Mouse (Mus musculus) adrenal gland, adult 2 months (tissue): ENCODE measurements at regions not wholly inside any gene's neighbourhood (a gene's known extent, or its start where the extent isn't known, plus 50 kb on each side); places are given as distances from the start of the nearest gene placed in this dataset.

Experiments used
- DNase-seq: peaks from one replicate; pipeline ENCODE4 v3.0.0; 2021

DNA sequence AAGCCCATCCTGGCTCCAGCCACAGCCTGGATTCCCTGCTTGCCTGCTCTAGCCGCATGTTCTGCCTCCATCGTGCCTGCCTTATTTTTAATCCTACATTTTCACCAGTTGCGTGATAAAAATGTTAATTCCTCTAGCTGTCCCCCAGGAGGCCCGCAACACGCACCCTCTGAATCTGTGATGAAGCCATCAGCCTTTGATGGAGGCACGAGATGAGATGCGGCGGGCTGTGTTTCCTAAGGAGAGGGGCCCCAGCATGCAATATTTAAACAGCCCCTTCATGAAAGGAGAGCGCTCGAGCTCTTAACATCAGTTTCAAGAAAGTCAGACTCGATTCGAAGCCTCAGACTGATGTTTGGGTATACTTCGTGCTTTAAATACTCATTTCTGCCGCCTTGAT is 76.3 kb downstream of the Nptx2 start:
- no peak for DNase-seq

- no peak for DNase-seq
Observed at GRCm38 (mm10) chr5:144623358-144623757, 77.7 kb downstream of the Nptx2 start.

DNA sequence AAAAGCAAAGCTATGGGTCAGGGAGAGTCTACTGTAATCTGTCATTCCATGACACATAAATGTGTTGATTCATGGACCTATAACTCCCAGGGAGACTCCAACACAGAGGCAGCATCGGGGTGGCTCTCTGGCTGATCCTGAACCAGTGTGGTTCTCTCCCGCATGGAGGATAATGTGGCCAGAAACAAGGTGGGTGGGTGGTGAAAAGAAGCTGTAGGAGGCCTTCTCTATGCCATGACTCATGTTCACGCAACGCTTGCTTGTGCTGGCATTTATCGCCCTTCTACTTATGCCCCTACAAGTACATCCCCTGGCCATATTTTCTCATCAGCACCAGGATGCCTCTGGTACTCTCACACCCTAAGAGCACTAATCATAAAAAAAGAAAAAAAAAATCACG is 86.6 kb downstream of the Nptx2 start:
- DNase-seq = no peak

- DNase-seq = peak; percentile 51
Observed at GRCm38 (mm10) chr5:144638631-144639030, 92.9 kb downstream of the Nptx2 start.

GRCm38 (mm10) chr5:144639639-144640038 is 93.9 kb downstream of the Nptx2 start:
- DNase-seq = peak; percentile 75

DNA sequence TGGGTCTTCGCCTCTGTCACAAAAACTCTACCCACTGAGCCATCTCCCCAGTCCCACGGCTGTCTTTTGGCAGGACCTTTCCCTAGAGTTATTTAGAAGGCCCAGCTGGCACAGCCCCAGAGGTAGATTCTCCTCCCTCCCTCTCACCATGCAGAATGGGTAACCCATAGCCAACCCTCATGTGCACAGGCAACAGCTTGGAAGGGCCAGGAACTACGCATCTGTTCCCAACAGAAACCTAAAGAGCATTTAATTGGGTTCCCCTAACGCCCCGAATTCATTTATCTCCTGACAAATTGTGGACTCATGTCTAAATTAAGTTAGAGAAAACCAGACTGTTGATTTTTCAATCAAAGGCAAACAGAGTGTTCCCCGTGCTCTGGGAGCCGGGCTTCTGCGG is 97.1 kb downstream of the Nptx2 start:
- no peak for DNase-seq

GRCm38 (mm10) chr5:144643438-144643837 is 97.7 kb downstream of the Nptx2 start:
- peak; percentile 16 for DNase-seq

DNA sequence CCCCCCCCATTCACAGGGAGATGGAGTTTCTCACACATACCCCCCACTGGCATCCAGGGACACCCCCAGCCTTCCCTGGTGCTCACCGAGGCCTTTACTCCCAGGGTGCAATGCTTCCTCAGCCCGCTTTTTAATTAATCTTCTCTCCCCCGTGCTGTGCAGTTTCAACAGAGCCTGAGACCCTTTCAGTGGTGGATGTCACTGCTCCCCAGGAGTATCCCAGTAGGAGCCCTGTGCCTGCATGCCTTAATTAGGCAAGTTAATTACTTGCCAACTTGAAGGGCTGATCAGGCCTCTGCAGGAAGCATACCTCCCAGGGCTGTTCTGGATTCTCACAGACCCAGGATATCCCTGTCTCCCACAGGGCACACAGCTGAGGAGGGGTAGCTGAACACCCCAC is 99.7 kb downstream of the Nptx2 start:
- DNase-seq = no peak

DNA sequence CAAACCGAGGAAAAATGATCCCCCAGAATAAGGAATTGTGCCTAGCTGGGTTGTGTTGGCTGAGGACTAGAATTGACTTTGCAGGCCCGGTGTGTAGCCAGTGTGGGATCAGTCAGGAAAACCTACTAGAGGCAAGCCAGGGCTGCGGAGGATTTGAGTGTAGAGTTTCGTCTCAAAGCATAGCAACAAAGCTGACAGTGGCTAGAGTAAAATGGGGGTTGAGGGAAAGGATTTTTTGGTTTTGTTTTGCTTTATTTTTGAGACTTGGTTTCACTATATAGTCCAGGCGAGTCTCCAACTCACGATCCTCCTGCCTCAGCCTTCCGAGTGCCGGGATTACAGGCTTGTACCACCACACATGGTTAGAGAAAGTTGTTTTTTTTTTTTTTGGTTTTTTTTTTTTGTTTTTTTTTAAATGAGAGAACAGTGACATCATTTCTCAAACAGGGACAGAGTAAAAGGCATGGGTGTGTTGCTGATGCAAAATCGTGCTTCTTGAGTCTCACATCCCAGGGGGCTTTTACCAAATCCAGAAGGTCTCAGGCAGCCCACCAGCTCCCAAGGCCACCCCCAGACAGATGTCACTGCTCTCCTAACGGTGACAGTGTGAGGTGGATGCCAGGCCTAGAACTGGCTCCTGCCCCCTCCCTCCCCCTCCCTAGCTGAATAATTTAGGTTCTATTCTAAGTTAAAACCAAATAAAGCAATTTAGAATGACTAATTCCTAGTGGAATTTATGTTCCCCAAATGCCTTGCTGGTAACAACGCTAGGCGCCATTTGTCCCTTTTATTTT is 101.8 kb downstream of the Nptx2 start:
- DNase-seq = no peak

- DNase-seq = no peak
Observed at GRCm38 (mm10) chr5:144652231-144652630, 106.5 kb downstream of the Nptx2 start.

DNA sequence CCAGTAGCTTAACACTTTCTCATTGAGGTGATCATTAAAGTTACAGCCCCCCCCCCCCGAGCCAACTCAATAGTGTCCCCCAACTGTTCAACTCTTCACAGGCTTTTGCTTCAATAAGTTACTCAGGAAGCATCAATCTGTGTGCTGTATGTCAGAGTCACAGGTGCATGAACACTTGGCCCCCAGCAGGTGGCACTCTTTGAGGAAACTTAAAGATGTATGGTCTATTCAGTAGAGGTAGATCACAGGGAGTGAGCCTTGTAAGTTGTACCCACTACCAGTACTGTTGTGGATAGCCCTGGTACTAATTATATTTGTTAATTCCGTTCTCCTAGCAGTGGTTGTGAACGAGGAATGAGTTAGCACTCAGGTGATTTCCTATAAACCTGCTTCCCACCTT is 99.6 kb downstream of the Tmem130 start:
- DNase-seq = no peak

DNA sequence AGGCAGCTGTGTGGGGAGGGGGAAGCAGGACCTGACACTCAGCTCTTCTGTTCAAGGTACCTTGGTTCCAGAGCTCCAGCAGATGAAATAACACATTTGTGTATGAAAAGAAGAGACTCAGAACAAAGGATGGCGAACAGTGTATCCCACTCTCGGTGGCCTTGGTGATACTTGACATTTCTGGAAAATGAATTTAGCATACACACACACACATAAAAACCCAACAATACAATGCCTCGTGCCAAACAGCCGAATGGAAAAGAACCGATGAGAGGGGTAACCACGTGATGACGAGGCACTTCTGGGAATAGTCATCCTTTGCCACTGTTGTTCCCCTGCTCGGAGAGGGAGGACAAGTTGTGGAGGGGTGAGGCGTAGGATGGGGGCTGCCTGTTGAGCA is 97.6 kb downstream of the Tmem130 start:
- no peak for DNase-seq

DNA sequence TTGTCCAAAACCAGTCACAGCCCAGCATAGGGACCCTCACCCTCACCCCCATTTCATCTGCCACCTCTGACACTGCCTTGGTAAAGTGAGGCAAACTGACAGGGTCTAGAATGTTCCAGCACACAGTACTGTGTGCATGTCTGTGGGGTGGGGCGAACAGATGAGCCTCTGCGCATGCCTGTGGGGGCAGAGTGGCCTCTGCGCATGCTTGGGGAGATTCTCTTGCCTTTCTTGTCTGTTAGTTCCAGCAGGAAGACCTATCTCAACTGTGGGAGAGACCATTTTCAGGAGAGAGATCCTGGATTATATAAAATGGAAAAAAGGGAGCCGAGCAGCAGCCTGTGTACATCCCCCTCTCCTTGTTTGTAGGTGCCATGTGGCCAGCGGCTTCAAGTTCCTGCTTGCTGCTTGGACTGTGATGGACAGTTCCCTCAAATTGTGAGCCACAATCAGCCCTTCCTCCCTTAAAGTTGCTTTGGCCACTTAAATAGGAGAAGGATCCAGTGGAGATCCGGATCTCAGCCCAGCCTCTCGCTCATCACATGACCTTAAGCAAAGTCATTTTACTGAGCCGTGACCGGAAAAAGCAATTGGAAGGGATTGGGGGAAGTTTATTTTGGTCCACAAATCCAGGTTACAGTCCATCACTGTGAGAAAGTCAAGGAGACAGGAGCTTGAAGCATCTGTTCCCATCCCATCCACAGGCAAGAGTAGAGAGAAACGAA is 96.9 kb downstream of the Tmem130 start:
- no peak for DNase-seq

DNA sequence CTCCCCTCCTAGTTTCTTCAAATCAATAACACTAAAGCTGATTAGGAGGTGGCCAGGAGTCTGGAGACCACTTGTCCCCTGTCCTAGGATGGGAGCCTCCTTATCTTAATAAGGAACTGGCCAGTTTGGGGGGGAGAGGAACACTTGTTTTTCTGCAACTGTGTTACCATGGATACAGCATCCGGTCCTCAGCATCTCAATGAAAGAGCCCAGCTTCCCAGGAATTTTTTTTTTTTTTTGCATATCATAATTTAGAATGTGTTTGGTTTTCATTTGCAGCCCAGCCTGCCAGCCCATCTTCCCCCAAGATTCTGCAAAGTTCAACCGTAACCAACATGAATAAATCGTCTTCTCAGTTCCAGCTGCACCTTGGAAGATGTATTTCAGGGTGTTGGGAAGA is 93.6 kb downstream of the Tmem130 start:
- DNase-seq = no peak

- DNase-seq = no peak
Observed at GRCm38 (mm10) chr5:144678815-144679750, 82.5 kb downstream of the Tmem130 start.

- no peak for DNase-seq
Observed at GRCm38 (mm10) chr5:144684184-144684583, 77.4 kb downstream of the Tmem130 start.
